Mouse (Mus musculus): Measurements from ENCODE around the gene D7Ertd443e. TPM values are rescaled to one million over a fixed set of nuclear protein-coding genes. Genes with fewer than 3 reads are reported as not detected.

The D7Ertd443e gene
- polyA plus RNA-seq, 1 experiment, result 0.01 TPM

DNA sequence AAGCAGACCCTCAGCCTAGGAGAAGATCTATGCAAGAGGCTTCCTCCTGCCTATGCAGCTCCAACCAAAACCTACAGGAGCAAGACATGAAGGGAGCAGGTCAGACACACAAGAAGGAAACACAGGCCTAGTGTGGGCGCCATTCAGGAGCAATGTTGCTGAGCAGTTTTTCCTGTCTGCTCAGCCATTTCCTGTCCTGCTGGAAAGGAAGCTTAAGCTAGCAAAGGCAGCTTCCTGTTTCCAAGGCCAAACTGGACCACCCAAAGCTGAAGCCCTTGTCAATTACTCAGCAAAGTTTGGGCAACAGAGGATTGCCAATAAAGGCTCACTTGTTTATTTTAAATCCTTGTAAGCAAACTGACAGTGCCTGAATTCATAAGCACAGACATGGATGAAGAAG, 142.7 kb downstream of the D7Ertd443e start:
- H3K79me2 ChIP-seq (ENCODE audit: control insufficient read depth, insufficient read depth), result no peaks in the 10 kb centered on the region
- H3K4me3 ChIP-seq (ENCODE audit: insufficient read depth, poor library complexity, severe bottlenecking), result no peak overlapping the region
- TF ChIP-seq USF1 (IDR thresholded peaks at IDR 0.05; ENCODE audit: low read depth) (no peak), MYOD1 (IDR thresholded peaks at IDR 0.05; ENCODE audit: control insufficient read depth, insufficient read length, low read depth) (no peak)
- H3K36me3 ChIP-seq (ENCODE audit: control insufficient read depth, insufficient read depth), result no peaks in the 10 kb centered on the region
- no peak overlapping the region for H3ac ChIP-seq (ENCODE audit: control insufficient read depth, insufficient read length, low read depth)
- H3K27me3 ChIP-seq (ENCODE audit: control insufficient read depth, insufficient read depth, insufficient read length), result no peaks in the 10 kb centered on the region
- H3K79me3 ChIP-seq (ENCODE audit: low read depth), result no peaks in the 10 kb centered on the region

- Histone ChIP-seq H3K79me2 (ENCODE audit: control insufficient read depth, insufficient read depth) (no peaks in the 10 kb centered on the region), H3ac (ENCODE audit: control insufficient read depth, insufficient read length, low read depth) (no peak overlapping the region), H3K27me3 (ENCODE audit: control insufficient read depth, insufficient read depth, insufficient read length) (no peaks in the 10 kb centered on the region), H3K4me3 (ENCODE audit: insufficient read depth, poor library complexity, severe bottlenecking) (no peak overlapping the region), H3K36me3 (ENCODE audit: control insufficient read depth, insufficient read depth) (no peaks in the 10 kb centered on the region), H3K79me3 (ENCODE audit: low read depth) (no peaks in the 10 kb centered on the region)
- no peak for TF ChIP-seq MYOD1 (IDR thresholded peaks at IDR 0.05; ENCODE audit: control insufficient read depth, insufficient read length, low read depth)
- no peak for TF ChIP-seq MAX (IDR thresholded peaks at IDR 0.05)
- TF ChIP-seq MYOG (IDR thresholded peaks at IDR 0.05; ENCODE audit: control insufficient read depth, extremely low read depth, insufficient read length), result no peak
- no peak for TF ChIP-seq USF1 (IDR thresholded peaks at IDR 0.05; ENCODE audit: low read depth)
- no peak for TF ChIP-seq CTCF (IDR thresholded peaks at IDR 0.05; ENCODE audit: control insufficient read depth, insufficient read depth, insufficient read length)
- no peak for TF ChIP-seq FOSL1 (IDR thresholded peaks at IDR 0.05; ENCODE audit: insufficient read depth, low read length, poor library complexity, severe bottlenecking)
- no peak for TF ChIP-seq CEBPB (IDR thresholded peaks at IDR 0.05; ENCODE audit: low read depth)
These were observed 144.2 kb downstream of the D7Ertd443e start for GRCm38 (mm10) chr7:134241212-134241611.

DNA sequence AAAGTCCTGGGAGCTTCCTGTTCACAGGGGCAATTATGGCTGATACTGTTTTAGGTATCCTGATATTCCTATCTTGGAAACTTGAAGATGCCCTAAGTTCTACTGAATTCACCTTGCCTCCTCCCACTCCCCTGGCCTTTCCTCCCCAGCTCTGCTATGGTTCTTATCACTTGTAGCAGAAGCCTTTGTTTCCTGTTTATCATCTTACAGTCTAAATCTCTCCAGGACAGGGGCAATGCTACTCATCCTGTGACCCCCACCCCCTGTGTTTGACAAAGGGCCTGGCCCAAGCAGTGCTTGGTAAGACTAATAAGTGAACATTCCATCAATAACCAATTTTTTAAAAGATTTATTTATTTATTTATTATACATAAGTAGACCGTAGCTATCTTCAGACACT, 144.9 kb downstream of the D7Ertd443e start:
- no peaks in the 10 kb centered on the region for H3K27me3 ChIP-seq (ENCODE audit: control insufficient read depth, insufficient read depth, insufficient read length)
- TF ChIP-seq CEBPB (IDR thresholded peaks at IDR 0.05; ENCODE audit: low read depth) (no peak), MYOD1 (IDR thresholded peaks at IDR 0.05; ENCODE audit: control insufficient read depth, insufficient read length, low read depth) (no peak), MAX (IDR thresholded peaks at IDR 0.05) (no peak), FOSL1 (IDR thresholded peaks at IDR 0.05; ENCODE audit: insufficient read depth, low read length, poor library complexity, severe bottlenecking) (no peak), MYOG (IDR thresholded peaks at IDR 0.05; ENCODE audit: control insufficient read depth, extremely low read depth, insufficient read length) (no peak), USF1 (IDR thresholded peaks at IDR 0.05; ENCODE audit: low read depth) (no peak), CTCF (IDR thresholded peaks at IDR 0.05; ENCODE audit: control insufficient read depth, insufficient read depth, insufficient read length) (no peak)
- no peaks in the 10 kb centered on the region for H3K79me2 ChIP-seq (ENCODE audit: control insufficient read depth, insufficient read depth)
- H3K4me3 ChIP-seq (ENCODE audit: insufficient read depth, poor library complexity, severe bottlenecking), result no peak overlapping the region
- no peak overlapping the region for H3ac ChIP-seq (ENCODE audit: control insufficient read depth, insufficient read length, low read depth)
- no peaks in the 10 kb centered on the region for H3K79me3 ChIP-seq (ENCODE audit: low read depth)
- H3K36me3 ChIP-seq (ENCODE audit: control insufficient read depth, insufficient read depth), result no peaks in the 10 kb centered on the region

DNA sequence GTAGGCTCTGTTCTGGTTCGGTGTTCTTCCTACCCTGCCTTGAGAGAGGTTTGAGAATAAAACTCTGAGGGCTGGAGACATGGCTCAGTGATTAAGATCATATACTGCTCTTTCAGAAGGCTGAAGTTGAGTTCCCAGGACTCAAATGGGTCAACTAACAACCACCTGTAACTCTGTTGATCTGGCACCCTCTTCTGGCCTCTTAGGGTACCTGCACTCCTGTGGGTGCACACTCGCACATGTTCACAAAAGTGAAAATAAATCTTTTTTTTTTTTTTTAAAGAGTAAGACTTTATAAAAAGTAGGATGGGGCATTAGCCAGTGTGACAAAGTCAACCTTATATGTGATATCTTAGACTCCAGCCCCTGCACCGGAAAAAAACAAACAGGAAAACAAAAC, 146.6 kb downstream of the D7Ertd443e start:
- no peaks in the 10 kb centered on the region for H3K27me3 ChIP-seq (ENCODE audit: control insufficient read depth, insufficient read depth, insufficient read length)
- H3K4me3 ChIP-seq (ENCODE audit: insufficient read depth, poor library complexity, severe bottlenecking), result no peak overlapping the region
- no peaks in the 10 kb centered on the region for H3K79me3 ChIP-seq (ENCODE audit: low read depth)
- H3K79me2 ChIP-seq (ENCODE audit: control insufficient read depth, insufficient read depth), result no peaks in the 10 kb centered on the region
- H3K36me3 ChIP-seq (ENCODE audit: control insufficient read depth, insufficient read depth), result no peaks in the 10 kb centered on the region
- no peak for TF ChIP-seq FOSL1 (IDR thresholded peaks at IDR 0.05; ENCODE audit: insufficient read depth, low read length, poor library complexity, severe bottlenecking)
- TF ChIP-seq MYOG (IDR thresholded peaks at IDR 0.05; ENCODE audit: control insufficient read depth, extremely low read depth, insufficient read length), result no peak
- TF ChIP-seq CTCF (IDR thresholded peaks at IDR 0.05; ENCODE audit: control insufficient read depth, insufficient read depth, insufficient read length), result no peak
- no peak for TF ChIP-seq USF1 (IDR thresholded peaks at IDR 0.05; ENCODE audit: low read depth)
- no peak for TF ChIP-seq MYOD1 (IDR thresholded peaks at IDR 0.05; ENCODE audit: control insufficient read depth, insufficient read length, low read depth)
- TF ChIP-seq MAX (IDR thresholded peaks at IDR 0.05), result no peak
- TF ChIP-seq CEBPB (IDR thresholded peaks at IDR 0.05; ENCODE audit: low read depth), result no peak
- H3ac ChIP-seq (ENCODE audit: control insufficient read depth, insufficient read length, low read depth), result no peak overlapping the region

GRCm38 (mm10) chr7:134237356-134237755, 148.1 kb downstream of the D7Ertd443e start:
- Histone ChIP-seq H3K79me2 (ENCODE audit: control insufficient read depth, insufficient read depth) (no peaks in the 10 kb centered on the region), H3K4me3 (ENCODE audit: insufficient read depth, poor library complexity, severe bottlenecking) (no peak overlapping the region), H3K27me3 (ENCODE audit: control insufficient read depth, insufficient read depth, insufficient read length) (no peaks in the 10 kb centered on the region), H3K79me3 (ENCODE audit: low read depth) (no peaks in the 10 kb centered on the region), H3ac (ENCODE audit: control insufficient read depth, insufficient read length, low read depth) (no peak overlapping the region), H3K36me3 (ENCODE audit: control insufficient read depth, insufficient read depth) (no peaks in the 10 kb centered on the region)
- TF ChIP-seq USF1 (IDR thresholded peaks at IDR 0.05; ENCODE audit: low read depth) (no peak), MYOD1 (IDR thresholded peaks at IDR 0.05; ENCODE audit: control insufficient read depth, insufficient read length, low read depth) (no peak), MYOG (IDR thresholded peaks at IDR 0.05; ENCODE audit: control insufficient read depth, extremely low read depth, insufficient read length) (no peak), CTCF (IDR thresholded peaks at IDR 0.05; ENCODE audit: control insufficient read depth, insufficient read depth, insufficient read length) (no peak), CEBPB (IDR thresholded peaks at IDR 0.05; ENCODE audit: low read depth) (no peak), FOSL1 (IDR thresholded peaks at IDR 0.05; ENCODE audit: insufficient read depth, low read length, poor library complexity, severe bottlenecking) (no peak), MAX (IDR thresholded peaks at IDR 0.05) (no peak)

- Histone ChIP-seq H3K79me3 (ENCODE audit: low read depth) (no peaks in the 10 kb centered on the region), H3K36me3 (ENCODE audit: control insufficient read depth, insufficient read depth) (no peaks in the 10 kb centered on the region), H3ac (ENCODE audit: control insufficient read depth, insufficient read length, low read depth) (no peak overlapping the region), H3K4me3 (ENCODE audit: insufficient read depth, poor library complexity, severe bottlenecking) (no peak overlapping the region), H3K27me3 (ENCODE audit: control insufficient read depth, insufficient read depth, insufficient read length) (no peaks in the 10 kb centered on the region), H3K79me2 (ENCODE audit: control insufficient read depth, insufficient read depth) (no peaks in the 10 kb centered on the region)
- no peak for TF ChIP-seq MYOG (IDR thresholded peaks at IDR 0.05; ENCODE audit: control insufficient read depth, extremely low read depth, insufficient read length)
- TF ChIP-seq CTCF (IDR thresholded peaks at IDR 0.05; ENCODE audit: control insufficient read depth, insufficient read depth, insufficient read length), result no peak
- no peak for TF ChIP-seq FOSL1 (IDR thresholded peaks at IDR 0.05; ENCODE audit: insufficient read depth, low read length, poor library complexity, severe bottlenecking)
- no peak for TF ChIP-seq MAX (IDR thresholded peaks at IDR 0.05)
- TF ChIP-seq MYOD1 (IDR thresholded peaks at IDR 0.05; ENCODE audit: control insufficient read depth, insufficient read length, low read depth), result no peak
- TF ChIP-seq CEBPB (IDR thresholded peaks at IDR 0.05; ENCODE audit: low read depth), result no peak
- TF ChIP-seq USF1 (IDR thresholded peaks at IDR 0.05; ENCODE audit: low read depth), result no peak
These were observed 148.7 kb downstream of the D7Ertd443e start for GRCm38 (mm10) chr7:134236727-134237126.

Measured in C2C12 (cell line).